Mouse (Mus musculus) ES-E14 (cell line): ENCODE data around the gene Pnkp. TPM values are rescaled to one million over a fixed set of nuclear protein-coding genes. Genes with fewer than 3 reads are reported as not detected.

Source experiments
- DNase-seq: peaks from one replicate; pipeline ENCODE4 v3.0.0-alpha.2; 2013; ENCODE audit warnings: low read depth, low spot score
- H3K27ac ChIP-seq: 2 replicates; pipeline ENCODE4 v1.5.1; 2012; ENCODE audit warnings: low read depth, mild to moderate bottlenecking, low read length, moderate library complexity, mixed read lengths; ENCODE audit not compliant: poor library complexity, insufficient read depth, severe bottlenecking
- H3K36me3 ChIP-seq: 2 replicates; pipeline ENCODE4 v1.6.1; 2012; ENCODE audit warnings: mild to moderate bottlenecking, low read length, moderate library complexity, mixed read lengths; ENCODE audit not compliant: control insufficient read depth, poor library complexity, insufficient read depth, severe bottlenecking
- H3K4me1 ChIP-seq, 2 experiments: fragments of 150-350 bp in 1 of 2; sonication (generic) in 1 of 2; 2 replicates each; pipeline ENCODE4 v1.6.1; 2012; ENCODE audit warnings: low read length in 2 of 2, mild to moderate bottlenecking in 1 of 2, mixed read lengths in 1 of 2; ENCODE audit not compliant: control insufficient read depth in 2 of 2, insufficient read depth in 2 of 2, poor library complexity in 1 of 2
- H3K4me3 ChIP-seq, 2 experiments: fragments of 150-350 bp in 1 of 2; sonication (generic) in 1 of 2; 2 replicates each; pipeline ENCODE4 v1.5.1; 2012; ENCODE audit warnings: low read length in 2 of 2, low read depth in 1 of 2, mild to moderate bottlenecking in 1 of 2, mixed read lengths in 1 of 2; ENCODE audit not compliant: insufficient read depth in 1 of 2, poor library complexity in 1 of 2, severe bottlenecking in 1 of 2
- H3K9ac ChIP-seq: 2 replicates; pipeline ENCODE4 v1.6.1; 2012; ENCODE audit warnings: low read depth, mild to moderate bottlenecking, low read length, mixed read lengths; ENCODE audit not compliant: poor library complexity, insufficient read depth, severe bottlenecking
- H3K9me3 ChIP-seq: fragments of 150-350 bp; sonication (generic); 2 replicates; pipeline ENCODE4 v1.6.1; 2012; ENCODE audit warnings: low read depth, mild to moderate bottlenecking, low read length; ENCODE audit not compliant: control insufficient read depth, insufficient read depth
- CHD2 ChIP-seq: IDR thresholded peaks from 2 replicates; pipeline ENCODE4 v1.6.1; 2014; ENCODE audit warnings: mild to moderate bottlenecking, low read depth, low read length, inconsistent platforms
- HCFC1 ChIP-seq: IDR thresholded peaks from 2 replicates; pipeline ENCODE4 v1.6.1; 2012; ENCODE audit warnings: low read length, inconsistent platforms, borderline replicate concordance; ENCODE audit not compliant: insufficient read depth
- MAFK ChIP-seq: IDR thresholded peaks from 2 replicates; pipeline ENCODE4 v1.6.1; 2014; ENCODE audit warnings: mild to moderate bottlenecking, low read depth, low read length, inconsistent platforms; ENCODE audit not compliant: insufficient read depth
- ZC3H11A ChIP-seq: IDR thresholded peaks from 2 replicates; pipeline ENCODE4 v1.6.1; 2012; ENCODE audit warnings: low read depth, mild to moderate bottlenecking, inconsistent platforms, low read length, borderline replicate concordance
- ZNF384 ChIP-seq: IDR thresholded peaks from 2 replicates; pipeline ENCODE4 v1.6.1; 2012; ENCODE audit warnings: low read depth, low read length, inconsistent platforms
- in situ Hi-C, 2 experiments: fragments of 600-800 bp; cut with MboI; formaldehyde crosslinking; loops; one replicate each; pipeline ENCODE4 v1.15.1; 2025; ENCODE audit warnings: low sequenced_read_pairs in 2 of 2, inconsistent platforms in 1 of 2; ENCODE audit not compliant: unreplicated experiment in 2 of 2
- total RNA-seq: library from RNA; depleted of rRNA; stranded (reverse); fragments of 300-350 nt; gene quantifications from 2 replicates; pipeline ENCODE4 v1.2.3, GENCODE M21; 2012

The Pnkp gene
- total RNA-seq, 1 experiment, result 37.1 TPM

DNA sequence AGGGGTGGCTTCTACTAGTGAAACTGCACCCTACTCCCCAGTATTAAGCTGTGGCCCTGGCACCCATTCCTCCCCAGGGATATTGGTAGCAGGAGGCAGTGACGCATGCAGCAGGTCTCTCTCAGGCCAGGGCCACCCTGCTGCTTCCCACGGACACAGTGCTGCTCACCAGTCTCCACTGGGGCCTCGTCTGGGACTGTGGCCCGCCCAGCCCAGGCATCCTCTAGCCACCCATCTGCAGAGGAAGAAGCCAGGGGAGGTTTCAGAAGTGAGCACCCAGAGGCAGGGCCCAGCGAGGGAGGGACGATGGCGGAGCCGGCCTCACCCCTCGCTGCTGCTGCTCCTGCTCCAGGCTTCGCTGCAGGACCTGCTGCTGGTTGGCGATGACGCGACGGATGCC, 6.3 kb downstream of the Pnkp start:
- Histone ChIP-seq H3K9me3 (no peaks in the 10 kb centered on the region), H3K4me1 (peaks cover 2 to 21% of the 10 kb centered on the region in 2 experiments; a peak in 2 of 4 replicates), H3K4me3 (peak overlapping the region in 1 of 2 experiments; percentile 9; a peak in 1 of 4 replicates), H3K9ac (no peak overlapping the region), H3K27ac (no peak overlapping the region), H3K36me3 (peaks cover 45% of the 10 kb centered on the region)
- no peak for DNase-seq
- in situ Hi-C loops, result no loop called here
- TF ChIP-seq HCFC1 (no peak), MAFK (no peak), ZC3H11A (no peak), CHD2 (no peak), ZNF384 (no peak)

DNA sequence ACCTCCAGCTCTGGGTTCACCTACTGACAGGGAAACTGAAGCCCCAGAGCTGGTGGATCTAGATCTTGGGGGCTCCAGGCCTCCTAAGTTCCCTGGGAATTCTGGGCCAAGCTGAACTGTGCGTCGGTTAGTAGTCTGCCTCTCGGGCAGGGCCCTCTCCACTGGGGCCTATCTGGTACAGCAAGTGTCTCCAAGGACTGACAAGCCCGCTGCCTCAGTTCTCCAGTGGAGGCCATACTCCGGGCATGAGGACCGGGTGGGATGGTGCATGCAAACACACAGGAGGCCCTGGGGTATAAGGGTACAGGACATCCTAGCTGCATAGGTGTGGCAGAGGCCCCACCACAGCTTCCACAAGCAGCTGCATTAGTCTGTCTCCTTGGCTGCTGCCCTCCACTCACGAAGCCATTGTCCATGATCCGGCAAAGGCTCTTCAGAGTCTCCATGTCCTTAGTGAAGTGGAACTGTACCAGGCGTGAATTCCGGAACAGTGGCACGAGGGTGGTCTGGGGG, 7.1 kb downstream of the Pnkp start:
- Histone ChIP-seq H3K9ac (no peak overlapping the region), H3K9me3 (no peaks in the 10 kb centered on the region), H3K4me3 (no peak overlapping the region), H3K36me3 (peaks cover 45% of the 10 kb centered on the region), H3K4me1 (peaks cover 0 to 23% of the 10 kb centered on the region in 2 experiments; a peak in 2 of 4 replicates), H3K27ac (no peak overlapping the region)
- TF ChIP-seq ZNF384 (no peak), ZC3H11A (no peak), MAFK (no peak), CHD2 (no peak), HCFC1 (no peak)
- no peak for DNase-seq
- in situ Hi-C loops, result no loop called here

DNA sequence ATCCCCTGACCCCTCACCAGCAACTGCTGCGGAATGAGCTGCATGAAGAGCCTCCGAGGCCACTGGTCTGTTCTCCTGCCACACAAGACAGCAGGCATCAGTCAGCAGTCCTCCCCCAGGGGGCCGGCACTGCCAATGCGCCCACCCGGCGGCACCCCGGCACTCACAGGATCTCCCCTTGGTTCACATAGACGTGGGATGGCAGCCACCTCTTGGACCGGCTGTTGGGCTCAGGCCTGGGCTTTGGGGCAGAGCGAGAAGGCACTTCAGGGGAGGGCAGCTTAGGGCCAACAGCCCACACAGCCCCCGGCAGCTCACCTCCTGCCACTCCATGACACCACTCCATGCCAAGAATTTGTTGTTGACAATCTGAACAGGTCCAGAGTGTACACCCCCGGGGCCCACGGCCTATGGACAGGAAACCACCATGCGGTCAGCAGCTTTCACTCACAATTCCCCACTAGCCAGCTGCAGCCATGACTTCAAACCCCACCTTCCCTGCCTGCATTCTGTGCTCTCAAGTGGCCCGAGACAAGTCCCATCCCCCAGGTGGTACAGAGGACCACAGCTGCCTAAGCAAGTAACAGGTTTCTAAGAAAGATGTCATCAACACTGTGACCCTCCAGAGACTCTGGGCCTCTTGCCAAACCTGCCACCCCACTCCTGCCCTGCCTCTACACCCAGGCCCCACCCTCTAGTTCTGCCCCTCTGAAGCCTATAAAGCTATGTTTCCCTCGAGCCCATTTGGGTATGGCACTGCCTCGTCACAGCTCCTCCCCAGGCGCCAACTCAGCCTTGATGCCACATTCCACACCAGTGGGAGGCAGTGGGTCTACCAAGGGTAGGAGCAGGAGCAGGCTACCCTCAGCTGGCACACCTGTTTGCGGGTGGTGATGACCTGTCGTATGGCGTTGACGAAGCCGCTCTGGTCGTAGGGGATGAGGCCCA, 7.9 kb downstream of the Pnkp start:
- in situ Hi-C loops, result no loop called here
- Histone ChIP-seq H3K9ac (no peak overlapping the region), H3K4me3 (no peak overlapping the region), H3K27ac (no peak overlapping the region), H3K9me3 (no peaks in the 10 kb centered on the region), H3K4me1 (peaks cover 0 to 23% of the 10 kb centered on the region in 2 experiments; a peak in 2 of 4 replicates), H3K36me3 (peaks cover 45% of the 10 kb centered on the region)
- DNase-seq, result no peak
- TF ChIP-seq ZC3H11A, result no peak

DNA sequence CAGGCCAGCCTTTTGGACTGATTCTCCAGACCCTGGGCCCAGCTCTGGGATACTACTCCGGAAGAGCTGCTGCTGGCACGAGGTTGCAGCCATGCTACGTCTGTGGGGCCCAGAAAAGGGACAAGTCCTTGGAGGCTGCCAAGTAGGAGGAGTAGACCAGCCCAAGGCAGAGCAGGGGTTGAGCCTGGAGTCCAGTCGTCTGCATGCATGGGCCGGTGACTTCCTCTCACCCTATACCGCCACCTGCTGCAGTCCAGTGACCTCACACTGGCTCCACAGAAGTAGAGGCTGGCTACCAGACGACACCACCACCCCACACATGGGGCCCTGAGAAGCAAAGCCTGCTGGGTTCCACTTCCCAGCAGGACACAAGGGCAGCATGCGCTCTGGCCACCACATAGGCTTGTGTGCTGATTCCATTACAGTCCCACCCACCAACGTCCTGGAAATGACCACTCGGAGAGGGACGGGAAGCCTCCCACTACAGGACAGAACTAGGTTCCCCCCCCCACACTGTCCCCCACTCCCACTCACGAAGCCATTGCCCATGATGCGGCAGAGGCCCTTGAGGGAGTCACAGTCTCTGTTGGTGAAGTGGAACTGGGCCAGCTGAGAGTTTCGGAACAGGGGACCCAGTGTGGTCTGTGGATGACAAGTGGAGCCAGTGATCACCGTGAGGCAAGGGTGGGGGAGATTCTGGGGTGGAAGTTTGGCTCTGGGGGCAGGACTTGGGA, 9.5 kb downstream of the Pnkp start:
- H3K4me3 ChIP-seq, result no peak overlapping the region
- peaks cover 43% of the 10 kb centered on the region for H3K36me3 ChIP-seq
- TF ChIP-seq CHD2 (no peak), ZC3H11A (no peak), ZNF384 (no peak), HCFC1 (no peak), MAFK (no peak)
- H3K27ac ChIP-seq, result no peak overlapping the region
- DNase-seq, result no peak
- peaks cover 0 to 19% of the 10 kb centered on the region in 2 experiments; a peak in 2 of 4 replicates for H3K4me1 ChIP-seq
- H3K9ac ChIP-seq, result no peak overlapping the region
- in situ Hi-C loops, result no loop called here
- H3K9me3 ChIP-seq, result no peaks in the 10 kb centered on the region
